Mouse (Mus musculus) heart, embryonic 11.5 days (tissue): Measurements from ENCODE around the gene Dusp14. TPM values are rescaled to one million over a fixed set of nuclear protein-coding genes. Genes with fewer than 3 reads are reported as not detected.
A peak's percentile ranks its signal among the peaks of the same experiment; 100 is the strongest.

Experiments
- ATAC-seq: fragments of 200-750 bp; cut with Nextera tagmentation; replicated peaks from 2 replicates; pipeline ENCODE4 v1.8.0; 2017; ENCODE audit warnings: moderate library complexity; ENCODE audit not compliant: insufficient number of reproducible peaks, low FRiP score, low TSS enrichment
- H3K27ac ChIP-seq: fragments of 300-500 bp; sonication (generic); 2 replicates; pipeline ENCODE4 v1.5.1; 2014; ENCODE audit warnings: mild to moderate bottlenecking, low read depth, low read length
- H3K27me3 ChIP-seq: fragments of 300-500 bp; sonication (generic); 2 replicates; pipeline ENCODE4 v1.6.1; 2014; ENCODE audit warnings: mild to moderate bottlenecking, low read length, mixed read lengths; ENCODE audit not compliant: control insufficient read depth, insufficient read depth
- H3K36me3 ChIP-seq: fragments of 300-500 bp; sonication (generic); 2 replicates; pipeline ENCODE4 v1.6.1; 2014; ENCODE audit warnings: mild to moderate bottlenecking, low read length, moderate library complexity, mixed read lengths; ENCODE audit not compliant: control insufficient read depth, insufficient read depth
- H3K4me1 ChIP-seq: fragments of 300-500 bp; sonication (generic); 2 replicates; pipeline ENCODE4 v1.6.1; 2014; ENCODE audit warnings: low read length; ENCODE audit not compliant: control insufficient read depth, insufficient read depth
- H3K4me2 ChIP-seq: fragments of 300-500 bp; sonication (generic); 2 replicates; pipeline ENCODE4 v1.6.1; 2014; ENCODE audit warnings: mild to moderate bottlenecking, moderate library complexity
- H3K4me3 ChIP-seq: fragments of 300-500 bp; sonication (generic); 2 replicates; pipeline ENCODE4 v1.5.1; 2014; ENCODE audit warnings: low read depth, low read length
- H3K9ac ChIP-seq: fragments of 300-500 bp; sonication (generic); 2 replicates; pipeline ENCODE4 v1.6.1; 2014; ENCODE audit warnings: mild to moderate bottlenecking, low read depth, low read length, moderate library complexity
- H3K9me3 ChIP-seq: fragments of 300-500 bp; sonication (generic); replicated peaks from 2 replicates; pipeline ENCODE4 v1.6.1; 2016; ENCODE audit warnings: low read length; ENCODE audit not compliant: control insufficient read depth
- WGBS: fragments of 180-500 bp; shearing (Covaris S2); extraction: QIAGEN DNeasy Blood & Tissue Kit; methylation state at CpG from one replicate; pipeline ENCODE4 v1.1.7; 2014; ENCODE audit not compliant: insufficient replicate concordance; 5-methylcytosine and 5-hydroxymethylcytosine counted together
- polyA plus RNA-seq: library from polyadenylated mRNA; unstranded; fragments of >200 nt; fragmentation: Nextera tagmentation; extraction: Ambion mirVana; gene quantifications from 2 replicates; pipeline ENCODE4 v1.2.1, GENCODE M21; 2014

Dusp14 gene
- polyA plus RNA-seq, 1 experiment from 2014 or later: 6.3 TPM

DNA sequence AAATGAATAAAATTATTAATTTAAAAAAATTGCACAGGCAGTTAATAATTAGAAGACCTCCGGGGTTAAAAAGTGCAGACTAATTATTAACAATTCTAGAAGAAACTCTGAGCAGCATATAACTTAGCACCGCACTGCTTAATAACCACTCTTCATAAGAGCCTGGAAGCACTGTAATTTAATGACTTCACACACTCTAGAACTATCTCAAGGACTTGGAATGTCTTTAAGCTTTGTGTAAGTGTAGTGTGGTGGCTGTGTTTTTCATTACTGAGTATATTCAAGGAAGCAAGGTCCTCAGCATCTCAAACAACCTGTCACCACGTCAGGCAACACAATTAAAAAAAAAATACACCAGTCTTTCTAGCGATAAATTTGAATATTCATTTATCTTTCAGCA lies 26.0 kb upstream of the Dusp14 start:
- H3K4me1 ChIP-seq: no peaks in the 10 kb centered on the region
- WGBS: 82% methylated on average over 4 of the region's 4 CpGs
- H3K9me3 ChIP-seq: no peaks in the 10 kb centered on the region
- H3K27ac ChIP-seq: no peak overlapping the region
- no peak overlapping the region for H3K4me2 ChIP-seq
- H3K27me3 ChIP-seq: no peaks in the 10 kb centered on the region
- H3K9ac ChIP-seq: no peak overlapping the region
- ATAC-seq: no peak
- H3K36me3 ChIP-seq: peaks cover 7% of the 10 kb centered on the region; the same call in 1 of the 2 replicates
- no peak overlapping the region for H3K4me3 ChIP-seq

GRCm38 (mm10) chr11:84090572-84090971 lies 21.5 kb upstream of the Dusp14 start:
- no peak overlapping the region for H3K4me2 ChIP-seq
- ATAC-seq: no peak

DNA sequence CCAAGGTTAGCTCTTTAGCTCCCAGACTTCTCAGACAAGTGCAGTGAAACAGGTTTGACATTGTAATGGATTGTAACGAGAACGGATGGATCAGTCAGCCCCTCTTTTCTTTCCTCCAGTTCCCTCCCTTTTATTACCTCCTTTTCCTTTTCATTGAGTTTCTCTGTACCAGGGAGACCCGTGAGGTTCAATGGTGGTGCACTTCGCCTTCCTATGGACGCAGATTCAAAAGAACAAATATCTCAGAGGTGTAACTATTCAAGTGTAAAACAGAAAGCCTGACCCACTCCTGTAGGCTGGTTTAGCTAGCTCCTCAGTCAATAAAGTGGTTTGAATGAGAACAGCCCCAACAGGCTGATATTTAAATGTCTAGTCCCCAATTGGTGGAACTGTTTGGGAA lies 12.8 kb upstream of the Dusp14 start:
- no peak for ATAC-seq
- no peak overlapping the region for H3K4me3 ChIP-seq
- no peaks in the 10 kb centered on the region for H3K27me3 ChIP-seq
- H3K36me3 ChIP-seq: peaks cover 7% of the 10 kb centered on the region; the same call in 1 of the 2 replicates
- no peak overlapping the region for H3K27ac ChIP-seq
- H3K9me3 ChIP-seq: no peaks in the 10 kb centered on the region
- 90% methylated on average over 5 of the region's 5 CpGs for WGBS
- H3K4me1 ChIP-seq: peaks cover 13% of the 10 kb centered on the region
- H3K9ac ChIP-seq: no peak overlapping the region
- no peak overlapping the region for H3K4me2 ChIP-seq

More at GRCm38 (mm10) chr11:84090572-84090971, 21.5 kb upstream of the Dusp14 start:
- 90% methylated on average over 8 of the region's 8 CpGs for WGBS
- Histone ChIP-seq H3K27ac (no peak overlapping the region), H3K4me1 (no peaks in the 10 kb centered on the region), H3K36me3 (peaks cover 9% of the 10 kb centered on the region), H3K4me3 (no peak overlapping the region), H3K9ac (no peak overlapping the region), H3K27me3 (no peaks in the 10 kb centered on the region), H3K9me3 (no peaks in the 10 kb centered on the region)

- H3K27me3 ChIP-seq: no peaks in the 10 kb centered on the region
- peaks cover 7% of the 10 kb centered on the region; the same call in 1 of the 2 replicates for H3K36me3 ChIP-seq
- H3K27ac ChIP-seq: 0 out of 2 replicates have a peak overlapping the region, but pooled peaks have one; percentile 32
- no peaks in the 10 kb centered on the region for H3K9me3 ChIP-seq
- no peak overlapping the region for H3K4me3 ChIP-seq
- no peak for ATAC-seq
- H3K4me2 ChIP-seq: no peak overlapping the region
- peaks cover 13% of the 10 kb centered on the region for H3K4me1 ChIP-seq
- WGBS: 88% methylated on average over 3 of the region's 3 CpGs
- H3K9ac ChIP-seq: no peak overlapping the region
Observed at GRCm38 (mm10) chr11:84080327-84080726, 11.3 kb upstream of the Dusp14 start.

- 0 out of 2 replicates have a peak overlapping the region, but pooled peaks have one; percentile 32 for H3K27ac ChIP-seq
- H3K4me1 ChIP-seq: peaks cover 13% of the 10 kb centered on the region
- no peak overlapping the region for H3K4me2 ChIP-seq
- no peaks in the 10 kb centered on the region for H3K27me3 ChIP-seq
- peaks cover 7% of the 10 kb centered on the region; the same call in 1 of the 2 replicates for H3K36me3 ChIP-seq
- H3K4me3 ChIP-seq: no peak overlapping the region
- H3K9me3 ChIP-seq: no peaks in the 10 kb centered on the region
- H3K9ac ChIP-seq: no peak overlapping the region
- no peak; the same call in 1 of the 2 replicates for ATAC-seq
- WGBS: 59% methylated on average over 4 of the region's 4 CpGs
Observed at GRCm38 (mm10) chr11:84079887-84080286, 10.8 kb upstream of the Dusp14 start.

DNA sequence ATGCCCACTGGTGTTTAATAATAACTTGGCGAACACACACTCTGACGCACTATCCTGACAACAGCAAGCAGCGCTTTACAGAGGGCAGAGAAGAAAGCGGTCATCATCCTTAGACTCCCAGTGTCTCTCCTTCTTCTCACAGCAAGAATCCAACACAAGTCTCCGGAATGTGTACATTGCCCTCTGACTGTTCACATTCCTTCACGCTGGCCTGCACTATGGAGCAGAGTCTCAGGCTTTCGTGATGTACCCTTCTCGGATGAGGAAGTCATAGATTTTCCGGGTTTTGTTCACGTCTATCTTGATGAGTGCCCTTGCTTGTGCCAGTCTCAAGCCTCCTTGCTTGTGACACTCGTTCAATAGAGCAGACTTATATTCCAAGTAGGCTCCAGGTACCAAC lies 10.3 kb upstream of the Dusp14 start:
- Histone ChIP-seq H3K27ac (no peak overlapping the region), H3K9ac (no peak overlapping the region), H3K36me3 (peaks cover 7% of the 10 kb centered on the region; the same call in 1 of the 2 replicates), H3K4me3 (no peak overlapping the region), H3K4me1 (peaks cover 13% of the 10 kb centered on the region), H3K27me3 (no peaks in the 10 kb centered on the region), H3K9me3 (no peaks in the 10 kb centered on the region), H3K4me2 (no peak overlapping the region)
- WGBS: 89% methylated on average over 11 of the region's 11 CpGs
- ATAC-seq: no peak

GRCm38 (mm10) chr11:84078601-84079000 lies 9.5 kb upstream of the Dusp14 start:
- Histone ChIP-seq H3K27ac (no peak overlapping the region), H3K9ac (no peak overlapping the region), H3K4me3 (no peak overlapping the region), H3K36me3 (peaks cover 7% of the 10 kb centered on the region; the same call in 1 of the 2 replicates), H3K4me1 (peaks cover 13% of the 10 kb centered on the region), H3K4me2 (no peak overlapping the region), H3K27me3 (no peaks in the 10 kb centered on the region), H3K9me3 (no peaks in the 10 kb centered on the region)
- WGBS: 92% methylated on average over 9 of the region's 9 CpGs
- no peak for ATAC-seq

- H3K27me3 ChIP-seq: no peaks in the 10 kb centered on the region
- ATAC-seq: no peak
- no peak overlapping the region for H3K4me2 ChIP-seq
- H3K27ac ChIP-seq: no peak overlapping the region
- H3K9ac ChIP-seq: no peak overlapping the region
- no peaks in the 10 kb centered on the region for H3K9me3 ChIP-seq
- peaks cover 13% of the 10 kb centered on the region for H3K4me1 ChIP-seq
- WGBS: 79% methylated on average over 2 of the region's 2 CpGs
- H3K36me3 ChIP-seq: peaks cover 7% of the 10 kb centered on the region; the same call in 1 of the 2 replicates
- H3K4me3 ChIP-seq: no peak overlapping the region
Observed at GRCm38 (mm10) chr11:84077008-84077407, 7.9 kb upstream of the Dusp14 start.
